Mouse (Mus musculus) small intestine, adult 2 months (tissue): ENCODE data around the gene Nfkb1.

Experiments used
- CTCF ChIP-seq: fragments of 200-500 bp; IDR thresholded peaks from 2 replicates; pipeline ENCODE4 v1.5.1; 2012; ENCODE audit warnings: low read depth, mild to moderate bottlenecking, control low read depth, inconsistent platforms, low read length, moderate library complexity, mixed read lengths; ENCODE audit not compliant: insufficient replicate concordance, insufficient read length; ENCODE audit errors: extremely low read depth
- POLR2A ChIP-seq: fragments of 200-500 bp; IDR thresholded peaks from 2 replicates; pipeline ENCODE4 v1.6.1; 2012; ENCODE audit warnings: low read depth, mild to moderate bottlenecking, control low read depth, inconsistent platforms, low read length, moderate library complexity

DNA sequence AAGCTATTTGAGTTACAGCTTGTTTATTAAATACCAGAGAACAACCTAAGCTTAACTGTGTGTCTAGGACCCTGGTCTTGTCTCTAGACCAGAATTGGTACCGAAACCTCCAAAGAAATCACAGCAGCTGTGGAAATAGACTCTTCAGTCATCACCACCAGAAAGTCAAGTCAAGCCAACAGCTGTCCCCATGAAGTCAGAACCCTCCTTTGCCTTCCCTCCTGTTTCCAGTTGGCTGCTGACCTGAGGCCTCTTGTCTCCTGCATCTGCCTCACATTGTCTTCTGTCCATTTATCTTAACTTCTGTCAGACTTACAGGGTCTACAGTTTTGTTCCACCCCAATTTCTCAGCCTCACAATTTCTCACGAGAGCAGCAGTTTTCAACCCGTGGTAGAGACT is 57.1 kb downstream of the Nfkb1 start:
- TF ChIP-seq CTCF (no peak), POLR2A (no peak)
